ENCODE assay signal across 8 mouse cellular contexts in the genomic region with DNA sequence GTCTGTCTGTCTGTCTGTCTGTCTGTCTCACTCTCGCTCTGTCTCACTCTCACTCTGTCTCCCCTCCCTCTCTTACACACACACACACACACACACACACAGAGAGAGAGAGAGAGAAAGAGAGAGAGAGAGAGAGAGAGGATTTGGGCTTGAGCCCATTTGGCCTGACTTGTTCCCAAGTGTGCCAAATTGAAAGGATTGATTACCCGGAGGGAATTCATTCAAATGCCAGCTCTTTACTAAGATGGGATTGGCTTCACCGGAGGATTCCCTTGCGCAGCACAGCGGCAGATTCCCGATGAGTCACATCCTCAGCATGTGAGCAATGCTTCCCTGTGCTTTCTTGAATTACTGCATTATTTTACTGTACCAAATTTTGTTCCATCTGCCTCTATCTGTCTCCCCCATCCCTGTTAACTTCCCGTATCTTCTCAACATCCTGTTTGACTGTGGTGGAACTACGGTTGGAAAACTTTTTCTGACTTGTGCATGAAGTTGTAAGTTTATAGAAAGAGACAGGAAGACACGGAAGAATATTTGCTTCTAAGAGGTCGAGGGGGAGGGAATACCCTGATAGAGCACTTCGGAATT.
DNase-seq lines count a peak whose midpoint lies in the region; ATAC-seq lines count a peak whose summit lies in the region.

No protein-coding gene starts in this region.

- no peak overlapping the region for H3K27ac ChIP-seq in neural tube, embryonic 14.5 days (ENCODE audit: low read depth, low read length)
- H3K27ac ChIP-seq in neural tube, embryonic 15.5 days (replicated peaks) = no peak overlapping the region; the same call in 1 of the 2 replicates
- H3K27ac ChIP-seq in stomach, embryonic 15.5 days = no peak overlapping the region
- no peak overlapping the region for H3K27ac ChIP-seq in kidney, embryonic 14.5 days (ENCODE audit: low read depth, low read length)

- intact Hi-C loops in gastrocnemius, postnatal 36 days (cut with DNase I) = no loop called here

- no peak overlapping the region for H3K4me3 ChIP-seq in neural tube, embryonic 14.5 days (ENCODE audit: low read depth, low read length)
- no peak overlapping the region for H3K4me3 ChIP-seq in neural tube, embryonic 15.5 days (replicated peaks)
- no peak overlapping the region for H3K4me3 ChIP-seq in stomach, embryonic 15.5 days (replicated peaks)
- no peak overlapping the region for H3K4me3 ChIP-seq in kidney, embryonic 14.5 days (ENCODE audit: low read length)

- H3K4me2 ChIP-seq in neural tube, embryonic 14.5 days (ENCODE audit: low read depth, low read length) = no peak overlapping the region
- no peak overlapping the region for H3K4me2 ChIP-seq in neural tube, embryonic 15.5 days
- peak overlapping the region; percentile 22; the same call in 1 of the 2 replicates for H3K4me2 ChIP-seq in stomach, embryonic 15.5 days
- no peak overlapping the region for H3K4me2 ChIP-seq in kidney, embryonic 14.5 days (replicated peaks; ENCODE audit: low read depth, low read length)

- peak; percentile 65; the same call in 1 of the 2 replicates for ATAC-seq in neural tube, embryonic 14.5 days (ENCODE audit: low read depth)
- no peak; the same call in 1 of the 2 replicates for ATAC-seq in neural tube, embryonic 15.5 days (ENCODE audit: low FRiP score)
- ATAC-seq in stomach, embryonic 15.5 days (ENCODE audit: insufficient read depth, low FRiP score, low read depth) = no peak
- no peak for ATAC-seq in kidney, embryonic 14.5 days (ENCODE audit: low FRiP score, low TSS enrichment)

- no peaks in the 10 kb centered on the region for H3K9me3 ChIP-seq in neural tube, embryonic 14.5 days (ENCODE audit: control insufficient read depth, low read length)
- H3K9me3 ChIP-seq in neural tube, embryonic 15.5 days (replicated peaks) = no peaks in the 10 kb centered on the region
- no peaks in the 10 kb centered on the region for H3K9me3 ChIP-seq in stomach, embryonic 15.5 days
- H3K9me3 ChIP-seq in kidney, embryonic 14.5 days (ENCODE audit: control insufficient read depth, low read length) = no peaks in the 10 kb centered on the region

- peaks cover 11% of the 10 kb centered on the region; the same call in 1 of the 2 replicates for H3K36me3 ChIP-seq in neural tube, embryonic 14.5 days (ENCODE audit: control insufficient read depth, insufficient read depth, low read length)
- H3K36me3 ChIP-seq in neural tube, embryonic 15.5 days = peaks cover 9% of the 10 kb centered on the region; the same call in 1 of the 2 replicates
- no peaks in the 10 kb centered on the region for H3K36me3 ChIP-seq in stomach, embryonic 15.5 days
- no peaks in the 10 kb centered on the region for H3K36me3 ChIP-seq in kidney, embryonic 14.5 days (ENCODE audit: control insufficient read depth, insufficient read depth, low read length)

- WGBS in neural tube, embryonic 14.5 days = 49% methylated on average over 11 of the region's 11 CpGs
- WGBS in neural tube, embryonic 15.5 days = 48% methylated on average over 11 of the region's 11 CpGs
- 39% methylated on average over 11 of the region's 11 CpGs for WGBS in stomach, embryonic 15.5 days
- 68% methylated on average over 11 of the region's 11 CpGs for WGBS in kidney, embryonic 14.5 days

- no peak overlapping the region for H3K9ac ChIP-seq in neural tube, embryonic 14.5 days (replicated peaks; ENCODE audit: low read depth, low read length)
- no peak overlapping the region for H3K9ac ChIP-seq in neural tube, embryonic 15.5 days (replicated peaks)
- no peak overlapping the region for H3K9ac ChIP-seq in stomach, embryonic 15.5 days
- no peak overlapping the region for H3K9ac ChIP-seq in kidney, embryonic 14.5 days (ENCODE audit: low read depth, low read length)

- H3K27me3 ChIP-seq in neural tube, embryonic 14.5 days (ENCODE audit: control insufficient read depth, insufficient read depth, low read length) = no peaks in the 10 kb centered on the region
- H3K27me3 ChIP-seq in neural tube, embryonic 15.5 days (replicated peaks) = no peaks in the 10 kb centered on the region
- H3K27me3 ChIP-seq in stomach, embryonic 15.5 days (replicated peaks) = no peaks in the 10 kb centered on the region
- H3K27me3 ChIP-seq in kidney, embryonic 14.5 days (ENCODE audit: control insufficient read depth, insufficient read depth, low read length) = no peaks in the 10 kb centered on the region

- 0 out of 2 replicates have a peak, but pooled peaks cover 2% of the 10 kb centered on the region for H3K4me1 ChIP-seq in neural tube, embryonic 14.5 days (ENCODE audit: control insufficient read depth, insufficient read depth, low read length)
- H3K4me1 ChIP-seq in neural tube, embryonic 15.5 days = peaks cover 10% of the 10 kb centered on the region; the same call in 1 of the 2 replicates
- no peaks in the 10 kb centered on the region for H3K4me1 ChIP-seq in stomach, embryonic 15.5 days
- no peaks in the 10 kb centered on the region for H3K4me1 ChIP-seq in kidney, embryonic 14.5 days (ENCODE audit: control insufficient read depth, insufficient read depth, low read length)

- peak; percentile 14 for DNase-seq in gastrocnemius, adult 18-20 months (ENCODE audit: low spot score)
- DNase-seq in gastrocnemius, postnatal 36 days = no peak
- DNase-seq in heart, postnatal 4 days = peak; percentile 36
- no peak for DNase-seq in kidney, adult 8-10 months

Comparison
In these comparisons a context has a peak if more than half of its experiments do, and no peak if none do; other contexts are left out.
1. DNase-seq: peak in gastrocnemius, adult 18-20 months (single experiment) and heart, postnatal 4 days (single experiment); none in gastrocnemius, postnatal 36 days (0 of 2) and kidney, adult 8-10 months (0 of 2).